Mouse (Mus musculus): ENCODE measurements at regions not wholly inside any gene's neighbourhood (a gene's known extent, or its start where the extent isn't known, plus 50 kb on each side); places are given as distances from the start of the nearest gene placed in this dataset.

- ATAC-seq (replicated peaks; ENCODE audit: low read depth, poor library complexity, severe bottlenecking) = peak; percentile 69
Measured at GRCm38 (mm10) chr15:51083677-51084322, 2800.9 kb upstream of the Gm7489 start.

- no peak for ATAC-seq (replicated peaks; ENCODE audit: low read depth, poor library complexity, severe bottlenecking)
Measured at GRCm38 (mm10) chr15:51092936-51093335, 2791.8 kb upstream of the Gm7489 start.

- no peak for ATAC-seq (replicated peaks; ENCODE audit: low read depth, poor library complexity, severe bottlenecking)
Measured at GRCm38 (mm10) chr15:51103948-51104347, 2780.8 kb upstream of the Gm7489 start.

GRCm38 (mm10) chr15:51104362-51104761, 2780.3 kb upstream of the Gm7489 start:
- ATAC-seq (replicated peaks; ENCODE audit: low read depth, poor library complexity, severe bottlenecking) = no peak

GRCm38 (mm10) chr15:51104796-51105195, 2779.9 kb upstream of the Gm7489 start:
- ATAC-seq (replicated peaks; ENCODE audit: low read depth, poor library complexity, severe bottlenecking) = no peak

GRCm38 (mm10) chr15:51105359-51106008, 2779.2 kb upstream of the Gm7489 start:
- no peak for ATAC-seq (replicated peaks; ENCODE audit: low read depth, poor library complexity, severe bottlenecking)

- ATAC-seq (replicated peaks; ENCODE audit: low read depth, poor library complexity, severe bottlenecking) = no peak
Measured at GRCm38 (mm10) chr15:51110186-51110585, 2774.5 kb upstream of the Gm7489 start.

- ATAC-seq (replicated peaks; ENCODE audit: low read depth, poor library complexity, severe bottlenecking) = no peak
Measured at GRCm38 (mm10) chr15:51125896-51126295, 2758.8 kb upstream of the Gm7489 start.

GRCm38 (mm10) chr15:51131017-51131416, 2753.7 kb upstream of the Gm7489 start:
- ATAC-seq (replicated peaks; ENCODE audit: low read depth, poor library complexity, severe bottlenecking) = 0 out of 2 replicates have a peak, but pooled peaks have one; percentile 25

- ATAC-seq (replicated peaks; ENCODE audit: low read depth, poor library complexity, severe bottlenecking) = no peak
Measured at GRCm38 (mm10) chr15:51136121-51136520, 2748.6 kb upstream of the Gm7489 start.

GRCm38 (mm10) chr15:51139507-51139906, 2745.2 kb upstream of the Gm7489 start:
- ATAC-seq (replicated peaks; ENCODE audit: low read depth, poor library complexity, severe bottlenecking) = no peak

- ATAC-seq (replicated peaks; ENCODE audit: low read depth, poor library complexity, severe bottlenecking) = no peak
Measured at GRCm38 (mm10) chr15:51173976-51174620, 2710.6 kb upstream of the Gm7489 start.

- no peak for ATAC-seq (replicated peaks; ENCODE audit: low read depth, poor library complexity, severe bottlenecking)
Measured at GRCm38 (mm10) chr15:51176466-51176865, 2708.2 kb upstream of the Gm7489 start.

GRCm38 (mm10) chr15:51189134-51189533, 2695.6 kb upstream of the Gm7489 start:
- no peak for ATAC-seq (replicated peaks; ENCODE audit: low read depth, poor library complexity, severe bottlenecking)

- no peak for ATAC-seq (replicated peaks; ENCODE audit: low read depth, poor library complexity, severe bottlenecking)
Measured at GRCm38 (mm10) chr15:51197466-51198158, 2687.1 kb upstream of the Gm7489 start.

GRCm38 (mm10) chr15:51203351-51203750, 2681.4 kb upstream of the Gm7489 start:
- ATAC-seq (replicated peaks; ENCODE audit: low read depth, poor library complexity, severe bottlenecking) = no peak

- no peak for ATAC-seq (replicated peaks; ENCODE audit: low read depth, poor library complexity, severe bottlenecking)
Measured at GRCm38 (mm10) chr15:51206050-51206449, 2678.7 kb upstream of the Gm7489 start.

- ATAC-seq (replicated peaks; ENCODE audit: low read depth, poor library complexity, severe bottlenecking) = no peak
Measured at GRCm38 (mm10) chr15:51206773-51207172, 2677.9 kb upstream of the Gm7489 start.

GRCm38 (mm10) chr15:51234873-51235272, 2649.8 kb upstream of the Gm7489 start:
- ATAC-seq (replicated peaks; ENCODE audit: low read depth, poor library complexity, severe bottlenecking) = no peak

- no peak for ATAC-seq (replicated peaks; ENCODE audit: low read depth, poor library complexity, severe bottlenecking)
Measured at GRCm38 (mm10) chr15:51244596-51244995, 2640.1 kb upstream of the Gm7489 start.

- no peak for ATAC-seq (replicated peaks; ENCODE audit: low read depth, poor library complexity, severe bottlenecking)
Measured at GRCm38 (mm10) chr15:51247259-51247658, 2637.4 kb upstream of the Gm7489 start.
